Mouse (Mus musculus): ENCODE measurements around the gene Pigz. TPM values are rescaled to one million over a fixed set of nuclear protein-coding genes. Genes with fewer than 3 reads are reported as not detected.

The Pigz gene
- total and polyA plus RNA-seq, 3 experiments = 1.4 to 7.1 (median 2.8) TPM

DNA sequence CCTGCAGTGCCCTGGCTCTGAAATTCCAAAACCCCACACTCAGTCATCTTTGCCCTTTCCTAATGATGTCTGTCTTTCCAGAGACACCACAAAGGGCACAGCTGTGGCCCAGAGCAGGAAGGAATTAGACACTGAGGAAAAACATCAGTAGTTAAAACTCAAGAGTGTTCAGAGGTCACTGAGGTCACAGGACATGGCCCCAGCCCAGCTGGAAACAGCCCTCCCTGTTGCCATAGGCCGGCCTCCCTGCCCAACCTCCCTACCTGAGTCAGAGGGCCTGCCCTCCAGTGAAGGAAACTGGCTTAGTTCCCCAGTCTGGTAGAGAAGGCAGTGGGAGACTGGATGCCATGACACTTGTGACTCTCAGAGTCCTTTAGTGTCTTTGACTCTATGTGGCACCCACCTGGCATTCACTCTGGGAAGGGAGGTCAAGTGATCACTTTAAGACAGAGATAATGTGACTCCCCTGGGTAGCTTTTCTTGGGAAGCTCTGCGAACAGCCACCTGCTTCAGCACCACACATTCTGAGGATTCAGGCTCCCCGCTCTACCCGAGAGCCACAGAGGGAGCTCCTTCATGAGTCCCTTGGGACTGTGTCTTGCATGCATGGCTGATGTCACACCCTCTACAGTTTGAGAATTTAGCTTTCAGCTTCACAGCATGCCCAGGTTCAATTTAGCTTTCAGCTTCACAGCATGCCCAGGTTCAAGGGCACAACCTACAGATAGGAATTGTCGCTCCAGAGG lies 40.1 kb upstream of the Pigz start (continued):
- TF ChIP-seq CTCF (conservative IDR thresholded peaks at IDR 0.05 in 1 of 2, IDR thresholded peaks at IDR 0.05 in 1 of 2; ENCODE audit: low read depth in 2 of 2, low read length in 2 of 2) (0 out of 4 replicates have a peak, but pooled peaks of 1 of the 2 experiments have one; percentile 14), MAX (IDR thresholded peaks at IDR 0.05; ENCODE audit: low read length) (peak; percentile 36; the same call in 1 of the 2 replicates), GABPA (IDR thresholded peaks at IDR 0.05; ENCODE audit: insufficient replicate concordance, low read depth, low read length) (no peak), BHLHE40 (IDR thresholded peaks at IDR 0.05; ENCODE audit: low read depth, low read length) (peak; percentile 61), JUND (conservative IDR thresholded peaks at IDR 0.05; ENCODE audit: low read depth, low read length) (peak; percentile 30; the same call in 1 of the 2 replicates)

GRCm38 (mm10) chr16:31896971-31897774 lies 36.5 kb upstream of the Pigz start:
- TF ChIP-seq KAT2A (IDR thresholded peaks at IDR 0.05; ENCODE audit: insufficient replicate concordance, low read length) = no peak
- no peak for TF ChIP-seq GABPA (IDR thresholded peaks at IDR 0.05; ENCODE audit: insufficient replicate concordance, low read depth, low read length)
- no peak for TF ChIP-seq MAX (IDR thresholded peaks at IDR 0.05; ENCODE audit: low read length)
- TF ChIP-seq CHD2 (IDR thresholded peaks at IDR 0.05; ENCODE audit: low read length) = no peak
- TF ChIP-seq ZMIZ1 (IDR thresholded peaks at IDR 0.05; ENCODE audit: low read depth, low read length) = no peak
- no peak for TF ChIP-seq MXI1 (IDR thresholded peaks at IDR 0.05; ENCODE audit: low read depth, low read length)
- no peak for TF ChIP-seq MAFK (IDR thresholded peaks at IDR 0.05; ENCODE audit: insufficient replicate concordance, low read length)
- TF ChIP-seq CTCF (conservative IDR thresholded peaks at IDR 0.05 in 1 of 2, IDR thresholded peaks at IDR 0.05 in 1 of 2; ENCODE audit: low read depth in 2 of 2, low read length in 2 of 2) = no peak
- no peak for TF ChIP-seq MEF2A (IDR thresholded peaks at IDR 0.05; ENCODE audit: borderline replicate concordance, low read depth, low read length)
- no peak for TF ChIP-seq USF2 (conservative IDR thresholded peaks at IDR 0.05; ENCODE audit: low read depth, low read length)
- TF ChIP-seq SMC3 (IDR thresholded peaks at IDR 0.05; ENCODE audit: low read depth, low read length) = no peak
- TF ChIP-seq USF1 (IDR thresholded peaks at IDR 0.05; ENCODE audit: low read depth, low read length) = no peak
- dilution Hi-C loops (cut with MboI; ENCODE audit: extremely low pct_ligation_motif_present, extremely low pct_unique_long_range_greater_than_20kb, low sequenced_read_pairs) (no loop called here), in situ Hi-C loops (cut with MboI; ENCODE audit: low pct_ligation_motif_present, low pct_unique_long_range_greater_than_20kb, low sequenced_read_pairs) (no loop called here)
- Histone ChIP-seq H3K4me3 (replicated peaks in 1 of 3; ENCODE audit: low read depth in 2 of 3, low read length in 2 of 3, poor library complexity in 1 of 3) (no peak overlapping the region), H3K27ac (ENCODE audit: insufficient read depth, low read depth) (no peak overlapping the region), H3K4me2 (ENCODE audit: insufficient read depth, low read depth, poor library complexity, severe bottlenecking) (no peak overlapping the region), H3K79me2 (replicated peaks; ENCODE audit: control insufficient read depth, extremely low read depth, insufficient read depth, poor library complexity, severe bottlenecking) (no peaks in the 10 kb centered on the region), H3K9ac (ENCODE audit: insufficient read depth, low read depth) (no peak overlapping the region), H3K36me3 (replicated peaks in 1 of 2; ENCODE audit: control insufficient read depth in 1 of 2, insufficient read depth in 1 of 2, low read length in 1 of 2) (no peaks in the 10 kb centered on the region), H3K27me3 (replicated peaks) (no peaks in the 10 kb centered on the region), H3K9me3 (replicated peaks; ENCODE audit: low read length) (peaks cover 9% of the 10 kb centered on the region), H3K4me1 (ENCODE audit: control insufficient read depth in 1 of 2, insufficient read depth in 2 of 2) (peaks cover 13 to 24% of the 10 kb centered on the region in 2 experiments)
- DNase-seq (ENCODE audit: extremely low read depth) = no peak
